Mouse (Mus musculus) layer of hippocampus, postnatal 25 days (tissue): ENCODE data around the gene Gm14412. TPM values are rescaled to one million over a fixed set of nuclear protein-coding genes. Genes with fewer than 3 reads are reported as not detected.
"Not testable (repeated sequence)": the region's sequence is repeated elsewhere in the genome, so short reads cannot be mapped to it uniquely, and the experiment has no call there.

ENCODE experiments used
- DNase-seq, 2 experiments: peaks; one replicate each; pipeline ENCODE4 v3.0.0; 2022; ENCODE audit warnings: mixed read lengths in 2 of 2, low spot score in 1 of 2; ENCODE audit errors: extremely low spot score in 1 of 2
- total RNA-seq, 2 experiments: library from RNA; stranded (reverse); gene quantifications; 2 replicates each; pipeline ENCODE4 v1.2.3; 2021

The Gm14412 gene
- total RNA-seq = 1 to 10 TPM; 2.6 to 3.2 TPM

GRCm38 (mm10) chr2:177324257-177324733, at the start of gene Gm14412:
TSS of gene Gm14412 (minus strand) at chr2:177324307.
- not testable (repeated sequence) for DNase-seq

- DNase-seq = not testable (repeated sequence)
These were observed 5.7 kb upstream of the Gm14412 start for GRCm38 (mm10) chr2:177329661-177330292.

- DNase-seq = not testable (repeated sequence)
These were observed 2.7 kb downstream of the Gm14412 start for GRCm38 (mm10) chr2:177321361-177321760.

- not testable (repeated sequence) for DNase-seq
These were observed 3.3 kb downstream of the Gm14412 start for GRCm38 (mm10) chr2:177320786-177321320.

GRCm38 (mm10) chr2:177318996-177319395, 5.1 kb downstream of the Gm14412 start:
- no peak for DNase-seq

- not testable (repeated sequence) for DNase-seq
These were observed 14.5 kb downstream of the Gm14412 start for GRCm38 (mm10) chr2:177309627-177310026.

- DNase-seq = not testable (repeated sequence)
These were observed 19.1 kb downstream of the Gm14412 start for GRCm38 (mm10) chr2:177304980-177305379.

- DNase-seq = not testable (repeated sequence)
These were observed 40.4 kb downstream of the Gm14412 start for GRCm38 (mm10) chr2:177283701-177284100.

- DNase-seq = not testable (repeated sequence)
These were observed 46.4 kb downstream of the Gm14412 start for GRCm38 (mm10) chr2:177277754-177278153.

GRCm38 (mm10) chr2:177272237-177272636, 51.9 kb downstream of the Gm14412 start:
- not testable (repeated sequence) for DNase-seq

GRCm38 (mm10) chr2:177266936-177267335, 57.2 kb downstream of the Gm14412 start, which contains the start of gene Gm14409:
TSS of gene Gm14409 (minus strand) at chr2:177267036.
- DNase-seq = not testable (repeated sequence)

Other genes starting within 250 kb of the Gm14412 start
- 1 to 10 TPM in 1 of 2 experiments, under 1 TPM in 1; 0.89 to 1.6 TPM for gene Gm14401, start 250.0 kb downstream of the Gm14412 start, total RNA-seq
- 10 to 100 TPM; 45.6 to 47.7 TPM for gene Gm14410, start 117.9 kb downstream of the Gm14412 start, total RNA-seq
- 1 to 10 TPM; 1.5 to 2.3 TPM for gene Gm14409, start 57.3 kb downstream of the Gm14412 start, total RNA-seq
- gene Gm14418, start 74.0 kb upstream of the Gm14412 start, total RNA-seq = 10 to 100 TPM; 32.5 to 34.2 TPM
- 10 to 100 TPM; 31.6 to 32.7 TPM for gene Zfp970, start 140.4 kb upstream of the Gm14412 start, total RNA-seq
- gene Gm14403, start 173.9 kb upstream of the Gm14412 start, total RNA-seq = 10 to 100 TPM; 37.2 to 39.9 TPM